Mouse (Mus musculus): ENCODE data around the gene Ssr2.
"Not testable (repeated sequence)": the region's sequence is repeated elsewhere in the genome, so short reads cannot be mapped to it uniquely, and the experiment has no call there.

The Ssr2 gene

DNA sequence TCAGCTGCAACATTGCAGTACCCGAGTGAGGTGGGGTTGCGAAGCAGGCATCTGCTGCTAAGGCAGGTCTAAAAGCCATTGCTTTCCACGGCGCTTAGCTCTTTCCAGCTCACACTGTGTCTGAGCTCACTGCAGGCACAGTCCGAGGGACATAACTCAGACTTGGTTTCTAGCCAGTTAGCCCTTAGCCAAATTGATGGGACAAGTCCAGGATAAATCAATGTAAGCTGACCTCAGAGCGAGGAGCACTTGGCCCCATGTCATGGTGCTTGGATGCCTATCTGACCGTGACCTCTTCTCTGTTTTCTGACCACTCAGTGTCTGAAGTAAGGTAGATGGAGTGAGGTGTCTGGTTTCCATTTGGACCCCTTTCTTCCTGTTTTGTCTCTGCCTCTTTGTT is 11.7 kb upstream of the Ssr2 start:
- in situ Hi-C loops (cut with MboI, MseI), result no loop called here

DNA sequence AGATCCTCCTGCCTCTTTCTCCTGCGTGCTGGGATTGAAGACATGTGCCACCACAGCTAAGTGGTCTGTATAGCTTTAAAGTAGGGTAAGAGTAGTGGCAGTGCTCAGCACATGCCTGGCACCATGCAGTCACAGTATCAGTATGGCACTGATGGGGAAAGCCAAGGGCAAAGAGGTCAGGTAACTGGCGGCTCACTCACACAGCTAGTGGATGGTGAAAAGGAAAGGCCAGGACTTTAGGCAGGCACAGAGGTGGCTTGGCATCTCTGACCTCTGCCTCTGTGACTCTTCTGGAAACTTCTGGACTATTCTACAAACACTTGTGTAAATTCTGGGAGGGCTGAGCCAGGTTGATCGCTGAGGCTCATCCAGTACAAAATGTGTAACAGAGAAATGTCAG is 9.6 kb upstream of the Ssr2 start:
- in situ Hi-C loops (cut with MboI, MseI), result no loop called here

DNA sequence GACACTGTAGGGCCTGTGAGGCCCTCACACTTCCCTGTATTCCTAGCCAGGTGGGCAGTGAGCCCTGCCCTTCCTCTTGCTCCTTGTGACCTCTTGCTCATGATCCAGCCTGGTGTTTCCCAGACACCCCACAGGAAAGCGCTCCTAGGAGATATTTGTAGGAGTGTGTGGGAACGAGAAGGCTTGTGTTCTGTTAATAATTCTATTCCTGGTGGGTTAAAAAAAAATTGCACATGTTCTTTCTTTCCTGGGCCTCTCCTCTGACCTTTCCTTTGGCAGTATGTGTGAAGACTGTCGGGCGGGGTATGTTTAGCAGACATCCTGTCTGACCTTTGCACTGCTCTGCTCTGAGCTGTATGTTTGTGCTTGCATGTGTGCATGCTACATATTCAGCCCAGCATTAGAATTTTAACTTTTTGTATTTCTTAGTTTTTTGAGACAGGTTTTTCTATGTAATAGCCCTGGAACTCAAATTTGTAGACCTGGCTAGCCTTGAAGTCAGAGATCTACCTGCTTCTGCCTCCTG is 9.1 kb upstream of the Ssr2 start:
- in situ Hi-C loops (cut with MboI, MseI), result no loop called here

DNA sequence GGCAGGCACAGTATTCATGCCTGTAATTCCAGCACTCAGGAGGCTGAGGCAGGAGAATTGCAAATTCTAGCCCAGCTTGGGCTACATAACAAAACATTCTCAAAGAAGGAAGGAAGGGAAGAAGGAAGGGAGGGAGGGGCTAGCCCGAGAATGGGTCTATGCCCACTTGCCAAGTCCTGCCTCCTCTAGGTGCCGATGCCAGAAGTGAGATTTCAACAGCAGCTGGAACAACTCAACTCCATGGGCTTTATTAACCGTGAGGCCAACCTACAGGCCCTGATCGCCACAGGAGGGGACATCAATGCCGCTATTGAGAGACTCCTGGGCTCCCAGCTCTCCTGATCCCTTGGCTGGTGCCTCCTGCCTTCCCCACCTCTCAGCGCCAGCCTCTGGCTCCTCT is 7.8 kb upstream of the Ssr2 start:
- in situ Hi-C loops (cut with MboI, MseI), result no loop called here

DNA sequence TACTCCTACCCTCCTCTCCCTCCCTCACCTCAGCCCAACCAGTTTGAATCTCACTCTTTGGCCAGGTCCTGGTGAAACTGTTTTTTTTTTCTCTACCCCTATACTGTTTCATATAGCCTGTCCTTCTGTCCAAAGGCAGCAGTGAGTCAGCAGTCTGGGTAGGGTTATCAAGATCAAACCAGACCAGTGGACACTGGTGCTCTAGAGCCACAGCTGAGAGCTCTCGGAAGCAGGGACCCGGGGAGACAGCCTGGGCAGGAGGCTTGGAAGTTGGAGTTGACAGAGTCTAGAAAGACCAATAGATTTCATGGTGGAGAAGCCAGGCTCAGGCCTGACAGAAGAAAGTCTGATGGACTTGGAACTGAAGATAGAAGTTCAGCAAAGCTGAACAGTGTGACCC is 7.1 kb upstream of the Ssr2 start:
- in situ Hi-C loops (cut with MboI, MseI), result no loop called here

DNA sequence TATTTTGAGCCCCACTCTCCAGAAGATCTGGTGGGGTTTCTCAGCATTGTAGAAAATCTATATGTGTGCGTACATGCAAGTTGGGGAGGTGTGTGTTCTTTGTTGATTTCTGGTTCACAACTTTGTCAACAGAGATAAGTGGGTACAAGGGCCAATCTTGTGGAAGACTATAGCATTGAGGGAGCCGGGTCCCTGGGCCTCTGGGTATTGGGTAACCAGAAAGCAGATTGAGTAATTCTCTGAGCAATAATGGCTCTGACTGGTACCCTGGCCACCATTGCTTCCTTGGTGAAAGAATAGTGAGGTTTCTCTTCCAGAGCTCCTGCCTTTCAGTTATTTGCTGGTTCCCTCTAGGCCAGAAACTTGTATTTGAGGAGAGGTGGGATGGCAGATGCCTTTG is 6.6 kb upstream of the Ssr2 start:
- in situ Hi-C loops (cut with MboI, MseI), result no loop called here

DNA sequence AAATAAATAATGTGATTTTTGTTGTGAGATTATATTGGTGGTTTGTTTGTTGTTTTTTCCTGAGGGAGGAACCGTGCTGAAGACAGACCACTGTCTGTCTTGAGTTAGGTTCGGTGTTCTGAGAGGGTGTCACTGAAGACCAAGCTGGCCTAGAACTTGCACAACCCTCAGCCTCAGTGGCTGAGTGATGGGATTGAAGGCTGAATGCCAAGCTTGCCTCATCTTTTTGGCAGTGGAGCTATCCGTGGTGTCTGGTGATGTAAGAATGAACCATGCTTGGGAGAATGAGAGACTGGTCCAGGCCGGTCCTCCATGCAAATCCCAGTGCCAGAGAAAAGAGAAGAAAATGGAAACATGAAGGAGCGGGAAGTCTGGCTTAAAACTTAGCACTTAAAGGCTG is 6.0 kb upstream of the Ssr2 start:
- in situ Hi-C loops (cut with MboI, MseI), result no loop called here

DNA sequence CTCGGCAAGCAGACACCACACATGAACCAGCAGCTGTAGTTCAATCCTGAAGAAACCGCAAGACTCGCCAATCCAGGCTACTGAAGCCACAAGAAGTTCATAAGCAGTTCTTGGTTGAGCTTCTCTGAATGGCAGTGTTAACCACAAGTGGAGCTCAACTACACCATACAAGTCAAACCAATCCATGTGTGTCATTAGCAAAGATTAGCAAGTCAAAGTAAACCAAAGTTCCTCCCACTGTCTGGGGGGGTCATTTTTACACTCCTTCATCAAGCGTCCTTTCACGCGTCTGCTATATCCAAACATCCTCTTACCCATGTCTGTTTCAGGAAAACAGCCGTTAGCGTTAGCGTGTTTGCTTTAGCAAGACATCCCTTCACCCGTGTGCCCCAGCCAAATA is 5.3 kb upstream of the Ssr2 start:
- in situ Hi-C loops (cut with MboI, MseI), result no loop called here

DNA sequence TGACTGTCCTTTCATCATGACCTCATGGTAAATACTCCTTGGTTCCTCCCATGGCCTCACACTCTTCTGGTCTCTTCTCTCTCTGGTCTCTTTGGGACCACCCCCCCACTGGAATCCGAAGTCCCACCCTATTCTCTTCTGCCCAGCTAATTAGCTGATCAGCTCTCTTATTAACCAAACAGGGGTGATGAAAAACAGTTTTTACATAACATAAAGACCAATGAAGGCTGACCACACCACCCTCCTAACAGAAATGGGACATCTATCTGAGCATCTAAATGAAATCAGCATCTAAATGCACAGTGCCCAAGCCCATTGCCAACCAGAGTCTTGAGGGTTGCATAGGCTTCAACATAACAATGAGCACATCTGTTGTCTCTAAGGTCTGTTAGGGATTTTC is 3.8 kb upstream of the Ssr2 start:
- in situ Hi-C loops (cut with MboI, MseI), result no loop called here

DNA sequence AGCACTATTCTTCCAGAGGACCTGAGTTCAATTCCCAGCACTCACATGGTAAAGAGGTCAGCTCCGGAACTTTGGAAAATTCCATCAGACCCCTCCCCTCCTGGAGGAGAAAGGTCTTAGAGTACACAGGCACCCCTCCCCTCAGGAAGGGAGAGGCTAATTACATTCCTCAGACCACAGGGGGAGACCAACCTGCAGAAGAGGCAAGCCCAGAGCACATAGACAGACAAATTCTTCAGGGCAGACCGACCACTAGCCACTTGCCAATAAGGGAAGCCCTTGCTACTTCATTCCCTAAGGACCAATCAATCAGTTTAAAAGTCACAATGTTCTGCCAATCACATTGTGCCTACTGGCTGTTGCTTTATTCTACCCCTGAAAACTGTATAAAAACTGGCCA is 2.8 kb upstream of the Ssr2 start:
- in situ Hi-C loops (cut with MboI, MseI), result no loop called here

DNA sequence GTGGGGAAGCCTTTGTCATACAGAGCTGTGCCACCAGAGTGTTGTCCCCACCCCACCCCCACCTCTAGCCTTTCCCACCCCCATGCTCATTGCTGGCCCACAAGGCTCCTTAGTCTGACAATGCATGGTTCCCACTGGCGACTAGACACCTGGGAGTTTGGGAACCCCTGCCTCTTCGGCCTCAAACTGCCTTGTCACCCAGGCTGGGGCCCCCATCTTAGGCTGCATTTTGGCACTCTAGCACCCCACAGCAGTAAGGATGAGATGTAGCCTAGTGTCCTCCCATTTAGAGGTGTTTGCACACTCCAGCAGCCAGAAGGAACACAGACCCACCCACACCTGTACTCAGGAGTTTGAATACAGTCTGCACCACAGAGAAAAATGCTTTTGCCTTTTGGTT is 1.9 kb upstream of the Ssr2 start:
- in situ Hi-C loops (cut with MboI, MseI), result no loop called here

DNA sequence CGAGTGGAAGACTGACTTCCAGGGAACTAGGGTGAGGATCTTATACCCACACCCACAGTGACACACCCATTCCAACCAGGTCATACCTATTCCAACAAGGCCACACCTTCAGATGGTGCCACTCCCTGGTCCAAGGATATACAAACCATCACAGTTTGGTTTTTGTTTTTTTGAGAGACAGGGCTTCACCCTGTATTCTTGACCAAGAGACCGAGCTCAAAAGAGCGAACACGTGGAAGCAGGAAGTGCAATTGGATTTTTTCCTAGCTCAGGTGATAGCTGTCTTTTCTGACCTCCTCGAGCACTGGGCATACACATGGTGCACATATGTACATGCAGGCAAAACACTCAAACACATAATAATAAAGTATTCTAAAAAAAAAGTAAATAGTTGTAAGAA is 2.2 kb downstream of the Ssr2 start:
- in situ Hi-C loops (cut with MboI, MseI), result not testable (repeated sequence)

DNA sequence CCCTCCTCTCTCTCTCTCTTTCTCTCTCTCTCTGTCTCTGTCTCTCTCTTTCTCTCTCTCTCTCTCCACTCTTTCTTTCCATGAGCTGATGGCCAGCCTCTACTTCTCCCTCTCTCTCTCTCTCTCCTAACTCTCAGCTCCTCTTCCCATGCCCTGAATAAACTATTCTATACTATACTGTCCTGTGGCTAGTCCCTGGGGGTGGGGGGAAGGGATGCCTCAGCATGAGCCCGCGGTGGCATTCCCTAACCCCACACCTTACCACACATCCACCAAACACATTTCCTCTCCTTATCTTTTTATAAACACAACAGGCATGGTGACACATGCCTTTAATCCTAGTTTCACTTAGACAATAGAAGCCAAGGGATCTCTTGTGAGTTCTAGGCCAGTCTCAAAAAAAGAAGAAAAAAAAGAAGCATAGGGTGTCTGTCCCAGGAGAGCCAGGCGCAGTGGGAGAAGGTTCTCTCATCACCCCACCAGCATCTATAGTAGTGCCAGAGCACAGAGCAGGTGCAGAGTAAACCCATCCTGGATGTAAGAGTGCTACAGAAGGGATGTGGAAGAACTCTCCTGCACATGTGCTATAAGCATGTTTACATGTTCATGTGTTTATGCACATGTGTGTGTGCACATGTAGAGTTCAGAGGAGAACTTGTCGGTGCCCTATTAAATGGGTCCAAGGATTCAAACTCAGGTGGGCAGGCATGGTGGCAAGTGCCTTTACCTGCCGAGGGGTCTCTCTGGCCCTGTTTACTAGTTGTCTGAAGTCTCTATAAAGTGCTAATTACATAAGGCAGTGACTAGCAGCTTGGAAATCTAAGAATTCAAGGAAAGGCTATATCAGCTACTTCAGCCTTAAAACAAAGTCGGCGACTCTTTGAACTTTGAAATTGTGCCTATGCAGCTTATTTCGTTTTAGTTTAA is 3.1 kb downstream of the Ssr2 start:
- in situ Hi-C loops (cut with MboI, MseI), result no loop called here

DNA sequence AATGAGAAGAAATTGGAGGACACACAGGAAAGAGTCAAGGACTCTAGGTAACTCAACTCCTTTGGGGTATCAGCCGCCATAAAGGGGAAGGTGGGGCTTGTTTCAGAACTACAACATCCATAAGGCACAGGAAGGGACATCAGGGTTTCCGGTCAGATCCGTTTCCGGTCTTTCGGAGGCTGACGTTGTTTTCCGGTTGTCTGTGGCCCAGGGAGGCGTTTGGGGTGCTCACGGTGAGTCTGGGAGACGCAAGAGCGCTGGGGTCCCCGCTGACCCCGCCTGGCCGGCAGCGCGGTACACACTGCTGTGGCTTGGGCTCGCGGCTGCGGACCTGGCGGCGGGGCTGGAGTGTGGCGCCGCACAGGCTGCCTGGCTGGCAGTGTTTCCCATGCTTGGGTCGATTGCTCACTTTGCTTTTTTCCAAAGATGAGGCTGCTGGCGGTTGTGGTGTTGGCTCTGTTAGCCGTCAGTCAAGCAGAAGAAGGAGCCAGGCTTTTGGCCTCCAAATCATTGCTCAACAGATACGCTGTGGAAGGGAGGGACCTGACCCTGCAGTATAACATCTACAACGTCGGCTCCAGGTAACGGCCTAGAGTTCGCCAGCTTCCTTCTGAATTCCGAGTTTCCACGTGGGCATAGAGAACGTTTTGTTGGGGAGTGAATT is 3.9 kb downstream of the Ssr2 start:
- in situ Hi-C loops (cut with MboI, MseI), result no loop called here

DNA sequence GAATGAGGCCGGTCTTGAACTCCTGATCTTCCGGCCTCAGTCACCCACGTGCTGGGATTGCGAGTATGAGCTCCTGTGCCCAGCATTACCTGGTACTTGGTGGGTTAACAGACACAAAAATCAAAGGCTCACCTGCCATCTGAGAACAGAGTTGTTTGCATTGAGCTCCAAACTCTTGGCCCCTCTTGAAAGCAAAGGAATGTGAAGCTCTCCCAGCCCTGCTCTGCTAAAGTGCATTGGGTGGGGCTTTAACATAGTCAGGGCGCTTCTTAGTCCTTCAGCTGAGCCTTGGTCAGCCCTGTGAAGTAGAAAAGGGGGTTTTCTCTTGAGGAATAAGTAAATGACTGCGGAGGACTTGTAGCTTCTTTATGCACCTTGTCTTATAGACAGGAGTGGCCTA is 10.1 kb downstream of the Ssr2 start:
- in situ Hi-C loops (cut with MboI, MseI), result no loop called here

DNA sequence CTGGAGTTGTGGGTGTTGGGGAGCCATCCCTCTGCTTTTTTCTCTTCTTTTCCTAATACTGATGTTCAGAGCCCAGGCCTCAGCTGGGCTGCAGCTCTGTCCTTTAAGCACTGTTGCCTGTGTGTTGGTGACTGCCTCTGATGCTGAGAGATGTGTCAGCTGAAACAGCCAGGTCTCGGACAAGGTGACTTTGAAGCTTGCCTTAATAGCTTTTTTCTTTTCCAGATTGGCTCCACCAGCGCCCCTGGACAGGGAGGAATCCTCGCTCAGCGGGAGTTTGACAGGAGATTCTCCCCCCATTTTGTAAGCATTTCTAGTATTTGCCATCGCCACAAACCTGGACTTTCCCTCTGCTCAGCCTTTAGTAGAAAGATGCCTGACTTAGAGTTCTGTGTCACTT is 11.0 kb downstream of the Ssr2 start:
- in situ Hi-C loops (cut with MboI, MseI), result no loop called here

DNA sequence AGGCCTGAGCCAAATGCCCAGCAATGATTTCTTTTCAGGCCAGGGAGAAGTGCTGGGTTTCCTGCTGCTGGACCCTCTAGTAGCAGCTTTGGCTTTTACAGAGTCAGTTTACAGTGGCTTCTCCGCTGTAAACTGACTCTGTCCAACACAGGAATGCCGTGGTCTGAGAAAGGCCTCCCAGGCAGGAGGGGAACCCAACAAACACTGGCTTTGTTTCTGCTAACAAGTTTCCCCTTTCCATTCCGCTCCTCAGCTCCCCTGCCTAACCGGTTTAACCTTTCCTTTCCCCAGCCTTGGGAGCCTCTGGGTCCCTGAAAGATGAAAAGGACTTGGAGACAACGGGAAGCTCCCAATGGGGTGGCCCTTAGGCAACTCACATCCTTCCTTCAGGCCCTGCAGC is 14.6 kb downstream of the Ssr2 start:
- in situ Hi-C loops (cut with MboI, MseI), result loop anchor here in 1 of 2 experiments (10.0 kb wide), 1 partner anchor 155 kb away; no protein-coding TSS in a partner anchor

DNA sequence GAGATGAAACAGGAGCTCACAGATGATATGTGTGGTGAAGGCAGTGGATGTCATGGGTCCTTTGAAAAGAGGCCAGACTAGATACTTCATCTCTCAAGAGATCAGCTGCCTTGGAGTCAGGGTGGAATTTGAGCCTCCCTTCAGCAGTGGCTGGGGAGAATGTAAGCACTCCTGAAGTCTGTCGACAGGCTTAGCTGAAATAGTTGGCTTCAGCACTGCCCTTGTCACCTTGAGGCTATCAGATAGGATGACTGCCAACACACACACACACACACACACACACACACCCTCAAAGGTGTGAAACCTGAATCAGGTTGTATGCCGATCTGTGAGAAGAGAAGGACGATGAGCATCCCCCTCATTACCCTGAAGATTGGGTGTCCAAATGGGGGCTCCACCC is 15.4 kb downstream of the Ssr2 start:
- in situ Hi-C loops (cut with MboI, MseI), result loop anchor here in 1 of 2 experiments (10.0 kb wide), 1 partner anchor 154 kb away; no protein-coding TSS in a partner anchor

DNA sequence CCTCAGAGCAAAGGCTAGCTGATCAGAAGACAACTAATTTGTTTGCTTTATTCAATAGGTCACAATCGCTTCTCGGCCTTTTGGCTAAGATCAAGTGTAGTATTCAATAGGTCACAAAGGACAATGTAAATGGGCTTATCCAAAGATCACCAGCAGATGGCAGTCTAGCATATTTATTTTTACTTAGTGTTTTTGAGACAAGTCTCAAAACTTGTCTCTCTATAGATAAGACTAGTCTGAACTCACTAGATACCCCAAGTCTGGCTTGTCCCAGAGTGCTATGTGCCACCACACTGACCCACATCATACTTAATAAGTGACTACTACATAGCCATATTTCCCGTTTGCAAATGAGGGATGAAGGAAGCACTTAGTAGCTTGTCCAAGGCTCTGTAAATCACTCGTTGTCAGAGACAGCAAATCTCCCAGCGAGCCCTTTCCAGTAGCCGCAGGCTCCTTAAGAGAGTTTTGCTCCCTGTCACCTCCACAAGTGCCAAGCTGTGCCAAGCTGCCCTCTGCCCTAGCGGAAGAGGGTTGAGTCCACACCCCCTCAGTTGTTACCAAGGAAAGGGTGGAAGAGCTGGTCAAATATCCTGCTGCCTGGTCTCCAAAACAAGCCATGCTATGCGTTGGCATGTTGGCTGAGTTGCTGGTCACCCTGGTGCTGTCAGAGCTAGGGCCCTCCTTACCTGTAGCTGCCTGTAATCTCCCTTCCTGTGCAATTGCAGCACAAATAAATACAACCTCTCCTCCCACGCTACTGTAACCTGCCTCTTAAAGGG is 16.5 kb downstream of the Ssr2 start:
- in situ Hi-C loops (cut with MboI, MseI), result loop anchor here in 1 of 2 experiments (10.0 kb wide), 1 partner anchor 153 kb away; no protein-coding TSS in a partner anchor

DNA sequence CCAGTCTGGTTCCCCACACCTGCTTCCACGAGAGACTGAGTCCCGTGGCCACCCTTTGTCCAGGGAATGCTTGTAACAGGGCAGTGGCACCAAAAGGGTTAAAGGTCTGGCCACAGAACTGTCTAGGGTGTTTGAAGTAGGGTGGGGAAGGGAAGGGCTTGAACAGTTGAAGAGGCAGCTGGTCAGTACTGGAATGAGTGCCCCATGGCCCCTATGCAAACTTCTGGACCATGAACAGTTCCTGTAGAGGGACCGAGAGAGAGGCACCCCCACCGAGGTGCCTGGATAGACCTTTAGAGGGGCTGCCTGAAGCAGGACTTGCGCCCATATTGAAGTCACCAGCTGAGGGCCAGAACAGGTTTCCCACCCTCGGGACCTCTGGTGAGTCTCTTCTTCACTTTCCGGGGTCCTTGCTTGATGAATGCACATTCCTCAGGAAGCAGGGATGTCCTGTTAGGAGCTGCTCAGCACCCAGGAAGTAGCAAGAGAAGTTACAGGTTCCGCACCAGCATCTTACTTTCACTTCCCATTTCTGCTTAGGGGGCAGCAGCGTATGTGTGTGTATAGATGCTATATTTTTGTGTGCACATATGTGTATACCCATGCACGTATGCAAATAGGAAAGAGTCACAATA is 17.4 kb downstream of the Ssr2 start:
- in situ Hi-C loops (cut with MboI, MseI), result loop anchor here in 1 of 2 experiments (10.0 kb wide), 1 partner anchor 152 kb away; no protein-coding TSS in a partner anchor

DNA sequence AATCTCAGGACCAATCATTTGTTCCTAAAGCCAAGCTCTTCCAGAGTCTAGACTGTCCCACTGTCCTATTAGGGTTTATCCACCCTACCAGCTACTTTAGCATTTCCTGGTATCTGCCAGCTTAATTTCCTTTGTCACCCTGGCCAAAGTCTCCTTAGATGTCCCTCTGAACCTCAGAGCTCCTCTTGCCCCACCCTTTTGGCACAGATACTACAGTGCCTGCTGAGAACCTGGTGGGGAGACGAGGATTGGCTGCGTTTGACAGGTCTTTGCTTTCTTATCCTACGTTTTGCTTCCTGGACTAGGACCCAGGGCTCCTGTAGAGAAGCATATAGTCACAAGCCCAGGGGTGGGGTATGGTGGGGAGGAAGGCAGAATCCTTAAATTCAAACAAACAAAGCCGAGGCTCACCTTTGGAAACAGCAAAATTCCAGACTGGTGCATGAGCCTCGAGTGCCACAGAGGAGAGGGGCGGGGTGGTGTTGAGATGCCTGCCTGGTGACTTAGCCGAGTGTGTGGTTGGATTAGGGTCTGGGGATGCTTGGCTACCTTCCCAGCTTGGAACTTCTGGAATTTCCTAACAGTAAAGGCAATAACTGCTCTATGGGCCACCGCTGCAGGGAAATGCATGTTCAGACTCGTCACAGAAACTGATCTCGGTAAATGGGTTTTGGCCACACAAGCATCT is 18.4 kb downstream of the Ssr2 start:
- in situ Hi-C loops (cut with MboI, MseI), result loop anchor here in 1 of 2 experiments (10.0 kb wide), 1 partner anchor 151 kb away; no protein-coding TSS in a partner anchor

Data from T-helper 17 cell (primary cell).